Mouse (Mus musculus): ENCODE data around the gene Zbtb12.
A peak's percentile ranks its signal among the peaks of the same experiment; 100 is the strongest.
"Not testable (repeated sequence)": the region's sequence is repeated elsewhere in the genome, so short reads cannot be mapped to it uniquely, and the experiment has no call there.

Zbtb12 gene

GRCm38 (mm10) chr17:34899890-34900243 lies 20.6 kb downstream of the Zbtb12 start:
- DNase-seq (ENCODE audit: inconsistent age in 2 of 2, low spot score in 1 of 2) = no peak

- peak in 1 of 2 experiments; percentile 23 for DNase-seq (ENCODE audit: inconsistent age in 2 of 2, low spot score in 1 of 2)
These were observed 21.5 kb downstream of the Zbtb12 start for GRCm38 (mm10) chr17:34900826-34901225.

GRCm38 (mm10) chr17:34901948-34902347 lies 22.7 kb downstream of the Zbtb12 start:
- not testable (repeated sequence) for DNase-seq (ENCODE audit: inconsistent age in 2 of 2, low spot score in 1 of 2)

- no peak for DNase-seq (ENCODE audit: inconsistent age in 2 of 2, low spot score in 1 of 2)
These were observed 23.6 kb downstream of the Zbtb12 start for GRCm38 (mm10) chr17:34902895-34903294.

DNA sequence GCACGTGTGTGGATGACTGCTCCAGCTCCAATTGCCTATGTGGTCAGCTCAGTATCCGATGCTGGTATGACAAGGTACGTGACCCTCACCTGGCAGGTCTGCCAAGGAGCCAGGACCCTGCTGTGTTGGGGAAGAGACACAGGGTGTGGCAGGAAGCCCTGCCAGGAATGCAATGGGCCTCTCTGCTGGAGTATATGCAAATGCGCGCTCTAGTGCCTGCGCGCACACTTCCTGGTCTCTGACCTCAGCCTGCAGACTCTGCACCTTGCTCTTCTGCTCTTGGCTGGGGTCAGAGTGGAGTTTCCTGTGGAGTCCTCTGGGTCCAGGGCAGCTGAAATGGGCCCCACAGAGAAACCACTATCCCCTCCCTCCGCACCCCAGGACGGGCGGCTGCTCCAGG lies 31.7 kb downstream of the Zbtb12 start:
- DNase-seq (ENCODE audit: inconsistent age in 2 of 2, low spot score in 1 of 2) = no peak

DNA sequence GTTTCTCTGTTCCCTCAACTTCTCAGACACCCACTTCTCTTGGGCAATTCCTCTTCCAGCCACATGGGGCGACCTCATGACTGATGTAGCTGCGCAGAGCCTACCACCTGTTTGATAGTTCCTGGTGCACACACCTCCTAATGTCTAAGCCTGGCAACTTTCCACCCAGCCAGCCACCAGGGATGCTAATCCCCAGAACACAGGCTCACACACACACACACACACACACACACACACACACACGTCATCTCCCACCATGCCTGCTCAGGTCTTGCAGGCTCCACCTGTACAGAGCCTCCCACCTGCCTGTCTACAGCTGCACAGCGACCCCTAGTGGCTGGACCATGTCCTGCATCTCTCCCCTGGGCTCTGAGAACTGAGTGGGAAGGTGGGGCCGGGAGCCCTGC lies 32.7 kb downstream of the Zbtb12 start:
- DNase-seq (ENCODE audit: inconsistent age in 2 of 2, low spot score in 1 of 2) = peak; percentile 76 to 91

DNA sequence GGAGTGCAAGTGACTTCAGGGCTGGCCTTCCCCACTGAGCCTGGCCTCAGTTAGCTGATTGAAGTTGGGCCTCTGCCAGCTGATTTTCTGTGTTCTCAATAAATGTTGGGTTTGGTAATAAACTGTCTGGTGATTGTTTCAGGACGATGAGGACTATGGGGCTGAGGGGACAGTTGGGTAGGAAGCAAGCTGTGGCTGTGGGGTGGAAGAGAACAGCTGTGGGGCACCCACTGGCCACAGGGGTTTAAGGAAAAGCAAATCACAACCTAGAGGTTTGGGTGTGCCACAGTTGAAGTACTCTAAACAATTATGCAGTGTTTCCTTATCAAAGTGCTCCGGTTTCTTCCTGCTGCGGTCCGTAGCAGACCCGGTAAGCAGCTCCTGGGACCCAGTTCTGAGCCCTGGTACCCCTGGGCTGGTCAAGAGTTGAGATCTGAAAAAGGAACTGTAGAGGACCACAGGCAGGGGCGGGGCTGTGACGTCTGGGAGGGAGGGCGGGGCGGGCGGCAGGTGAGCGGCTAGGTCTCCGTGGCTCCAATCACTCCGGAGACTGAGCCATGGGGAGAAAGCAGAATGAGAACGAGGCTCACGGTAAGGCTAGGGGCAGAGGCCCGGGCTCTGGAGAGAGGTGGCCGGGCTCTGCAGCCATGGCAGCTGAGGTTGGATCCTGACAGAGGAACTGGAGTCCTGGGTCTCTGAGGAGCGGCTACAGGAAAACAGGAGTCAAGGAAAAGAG lies 34.8 kb downstream of the Zbtb12 start, which contains the start of gene Slc44a4:
Gene Slc44a4, plus strand, starts transcription at position 537 of the 736 bp plus-strand sequence.
- DNase-seq (ENCODE audit: inconsistent age in 2 of 2, low spot score in 1 of 2) = peak in 1 of 2 experiments; percentile 28

GRCm38 (mm10) chr17:34915410-34915831 lies 36.1 kb downstream of the Zbtb12 start:
- DNase-seq (ENCODE audit: inconsistent age in 2 of 2, low spot score in 1 of 2) = peak; percentile 40 to 70

DNA sequence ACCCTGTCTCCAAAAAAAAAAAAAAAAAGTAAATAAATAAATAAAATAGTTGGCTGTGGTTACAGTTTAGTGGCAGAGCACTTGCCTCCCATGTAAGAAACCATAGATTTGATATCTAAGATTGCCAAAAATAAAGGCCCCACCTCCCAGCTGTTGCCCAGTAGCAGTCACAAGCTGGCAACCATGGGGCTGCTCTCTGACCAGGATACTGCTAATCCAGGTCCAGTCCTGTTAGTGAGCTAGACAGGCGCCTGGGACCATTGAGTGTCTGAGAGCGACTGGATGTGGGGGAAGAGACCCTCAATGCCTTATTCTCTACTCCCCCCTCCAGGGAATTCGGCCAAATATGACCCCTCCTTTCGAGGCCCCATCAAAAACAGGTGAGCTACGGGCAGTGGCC lies 37.0 kb downstream of the Zbtb12 start:
- no peak for DNase-seq (ENCODE audit: inconsistent age in 2 of 2, low spot score in 1 of 2)

GRCm38 (mm10) chr17:34917188-34917587 lies 37.9 kb downstream of the Zbtb12 start:
- no peak for DNase-seq (ENCODE audit: inconsistent age in 2 of 2, low spot score in 1 of 2)

- no peak for DNase-seq (ENCODE audit: inconsistent age in 2 of 2, low spot score in 1 of 2)
These were observed 43.7 kb downstream of the Zbtb12 start for GRCm38 (mm10) chr17:34922939-34923338.

DNA sequence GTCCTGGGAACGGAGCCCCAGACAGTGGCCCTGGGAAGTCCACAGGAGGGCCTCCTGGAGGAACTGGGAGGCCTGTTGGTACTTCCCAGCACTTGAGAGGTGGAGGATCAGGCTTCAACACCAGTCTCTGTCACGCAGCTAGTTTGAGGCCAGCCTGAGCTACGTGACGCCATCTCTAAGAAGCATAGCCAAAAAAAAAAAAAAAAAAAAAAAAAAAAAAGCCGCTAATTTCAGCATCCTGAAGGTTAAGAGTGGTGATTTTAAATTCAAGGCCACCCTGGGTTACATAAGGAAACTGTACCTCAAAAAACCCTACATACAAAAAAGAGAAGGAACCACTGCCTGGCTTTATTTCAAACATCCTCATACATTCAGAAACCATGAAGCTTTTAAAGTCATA lies 45.0 kb downstream of the Zbtb12 start:
- no peak for DNase-seq (ENCODE audit: inconsistent age in 2 of 2, low spot score in 1 of 2)

GRCm38 (mm10) chr17:34927306-34928019 lies 48.2 kb downstream of the Zbtb12 start:
- peak; percentile 60 to 87 for DNase-seq (ENCODE audit: inconsistent age in 2 of 2, low spot score in 1 of 2)

- DNase-seq (ENCODE audit: inconsistent age in 2 of 2, low spot score in 1 of 2) = no peak
These were observed 49.6 kb downstream of the Zbtb12 start for GRCm38 (mm10) chr17:34928841-34929240.

DNA sequence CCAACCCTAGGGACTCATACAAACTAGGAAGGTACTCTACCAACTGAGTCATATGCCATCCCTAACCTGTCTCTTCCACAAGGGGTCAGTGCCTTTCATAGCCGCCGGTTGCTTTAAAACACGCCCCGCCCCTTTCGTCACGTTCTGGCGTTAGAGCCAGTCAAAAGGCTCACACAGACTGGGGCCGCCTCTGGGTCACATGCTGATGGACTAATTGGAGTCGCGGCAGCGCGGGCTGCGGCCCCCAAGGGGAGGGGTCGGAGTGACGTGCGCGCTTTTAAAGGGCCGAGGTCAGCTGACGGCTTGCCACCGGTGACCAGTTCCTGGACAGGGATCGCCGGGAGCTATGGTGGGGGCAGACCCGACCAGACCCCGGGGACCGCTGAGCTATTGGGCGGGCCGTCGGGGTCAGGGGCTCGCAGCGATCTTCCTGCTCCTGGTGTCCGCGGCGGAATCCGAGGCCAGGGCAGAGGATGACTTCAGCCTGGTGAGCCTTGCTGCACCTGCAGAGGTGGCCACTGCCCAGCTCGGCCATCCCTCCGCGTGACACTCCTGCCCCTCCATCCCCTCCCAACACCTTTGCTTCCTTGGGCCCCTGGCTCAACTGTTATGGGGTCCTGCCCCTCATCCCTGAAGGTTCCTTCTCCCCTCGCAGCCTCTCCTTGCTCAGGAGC lies 51.9 kb downstream of the Zbtb12 start, which contains the start of gene Neu1:
Gene Neu1, plus strand, starts transcription at position 193 of the 674 bp plus-strand sequence.
- peak; percentile 99 for DNase-seq (ENCODE audit: inconsistent age in 2 of 2, low spot score in 1 of 2)

DNA sequence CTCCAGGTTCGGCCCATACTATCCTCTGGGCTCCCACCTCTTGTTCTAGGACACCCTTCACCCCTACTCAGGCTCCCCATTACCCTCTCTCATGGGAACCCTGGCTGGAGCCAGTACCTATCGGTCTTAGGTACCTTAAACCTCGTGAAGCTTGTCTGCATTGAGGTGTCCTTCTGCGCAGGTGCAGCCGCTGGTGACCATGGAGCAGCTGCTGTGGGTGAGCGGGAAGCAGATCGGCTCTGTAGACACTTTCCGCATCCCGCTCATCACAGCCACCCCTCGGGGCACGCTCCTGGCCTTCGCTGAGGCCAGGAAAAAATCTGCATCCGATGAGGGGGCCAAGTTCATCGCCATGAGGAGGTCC lies 52.4 kb downstream of the Zbtb12 start:
- DNase-seq (ENCODE audit: inconsistent age in 2 of 2, low spot score in 1 of 2) = no peak

DNA sequence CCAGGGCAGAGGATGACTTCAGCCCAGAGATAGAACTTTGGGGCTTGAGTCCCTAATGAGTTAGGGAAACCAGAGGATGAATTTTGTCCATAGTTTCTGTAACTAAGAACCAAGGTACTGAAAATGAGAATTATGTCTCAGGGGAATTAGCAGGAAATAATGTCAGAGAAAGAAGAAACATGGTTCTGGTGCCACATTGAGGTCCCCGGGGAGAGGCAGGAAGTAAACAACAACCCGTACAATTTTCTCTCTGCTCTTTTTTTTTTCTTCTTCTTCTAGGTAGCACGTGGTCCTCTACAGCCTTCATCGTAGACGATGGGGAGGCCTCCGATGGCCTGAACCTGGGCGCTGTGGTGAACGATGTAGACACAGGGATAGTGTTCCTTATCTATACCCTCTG lies 53.0 kb downstream of the Zbtb12 start:
- DNase-seq (ENCODE audit: inconsistent age in 2 of 2, low spot score in 1 of 2) = no peak

DNA sequence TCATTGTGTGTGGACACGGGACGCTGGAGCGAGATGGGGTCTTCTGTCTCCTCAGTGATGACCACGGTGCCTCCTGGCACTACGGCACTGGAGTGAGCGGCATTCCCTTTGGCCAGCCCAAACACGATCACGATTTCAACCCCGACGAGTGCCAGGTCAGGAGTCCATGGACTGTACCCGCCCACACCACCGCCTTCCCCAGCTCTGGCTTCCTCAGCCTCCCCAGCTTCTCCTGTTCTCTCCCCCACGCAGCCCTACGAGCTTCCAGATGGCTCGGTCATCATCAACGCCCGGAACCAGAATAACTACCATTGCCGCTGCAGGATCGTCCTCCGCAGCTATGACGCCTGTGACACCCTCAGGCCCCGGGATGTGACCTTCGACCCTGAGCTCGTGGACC lies 54.7 kb downstream of the Zbtb12 start:
- no peak for DNase-seq (ENCODE audit: inconsistent age in 2 of 2, low spot score in 1 of 2)

DNA sequence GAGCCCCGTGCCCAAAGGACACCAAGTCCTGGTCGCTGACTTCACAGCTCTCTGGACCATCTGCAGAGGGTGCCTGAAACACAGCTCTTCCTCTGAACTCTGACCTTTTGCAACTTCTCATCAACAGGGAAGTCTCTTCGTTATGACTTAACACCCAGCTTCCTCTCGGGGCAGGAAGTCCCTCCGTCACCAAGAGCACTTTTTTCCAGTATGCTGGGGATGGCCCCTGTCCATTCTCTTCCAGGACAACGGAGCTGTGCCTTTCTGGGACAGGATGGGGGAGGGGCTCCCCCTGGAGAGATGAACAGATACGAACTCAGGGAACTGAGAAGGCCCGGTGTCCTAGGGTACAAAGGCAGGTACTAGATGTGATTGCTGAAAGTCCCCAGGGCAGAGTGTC lies 55.5 kb downstream of the Zbtb12 start:
- peak in 1 of 2 experiments; percentile 52 for DNase-seq (ENCODE audit: inconsistent age in 2 of 2, low spot score in 1 of 2)

- no peak for DNase-seq (ENCODE audit: inconsistent age in 2 of 2, low spot score in 1 of 2)
These were observed 58.8 kb downstream of the Zbtb12 start for GRCm38 (mm10) chr17:34937960-34938505.

- peak in 1 of 2 experiments; percentile 70 for DNase-seq (ENCODE audit: inconsistent age in 2 of 2, low spot score in 1 of 2)
These were observed 62.2 kb downstream of the Zbtb12 start for GRCm38 (mm10) chr17:34941344-34942041.

Data from adrenal gland, adult (tissue).